Mouse (Mus musculus): ENCODE results near the gene Kdm4a.

- no peak for TF ChIP-seq CTCF (IDR thresholded peaks at IDR 0.05)
- TF ChIP-seq POLR2A (IDR thresholded peaks at IDR 0.05; ENCODE audit: insufficient read depth, low read depth, low read length) = no peak
- TF ChIP-seq EP300 (IDR thresholded peaks at IDR 0.05; ENCODE audit: insufficient read depth, low read depth, low read length) = no peak
Observed at GRCm38 (mm10) chr4:118198606-118199005, 18.8 kb upstream of the Kdm4a start.

Measured in heart, adult 2 months (tissue).